Mouse (Mus musculus): ENCODE results near the gene Retreg1. TPM values are rescaled to one million over a fixed set of nuclear protein-coding genes. Genes with fewer than 3 reads are reported as not detected.

The Retreg1 gene
- polyA plus RNA-seq, 1 experiment from 2014 or later = 8.0 TPM

DNA sequence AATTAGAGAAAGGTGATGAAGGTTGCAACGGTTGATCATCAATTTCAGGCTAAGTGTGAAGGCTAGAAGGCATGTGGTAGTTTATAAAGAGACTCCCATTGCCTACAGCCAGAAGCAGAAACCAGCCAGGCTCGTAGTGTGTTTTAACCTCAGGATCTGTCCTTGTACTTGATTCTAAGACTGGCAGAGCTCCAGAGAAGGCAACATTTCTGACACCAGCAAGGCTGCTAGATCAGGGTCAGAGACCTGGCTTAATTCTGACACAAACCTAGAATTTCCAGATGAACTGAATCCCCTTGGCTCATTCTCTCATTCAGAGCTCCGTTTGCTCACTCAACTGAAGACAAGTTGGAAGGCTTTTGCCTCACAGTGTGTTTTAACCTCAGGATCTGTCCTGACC, 165.6 kb downstream of the Retreg1 start:
- Histone ChIP-seq H3K4me3 (ENCODE audit: low read depth, low read length) (no peak overlapping the region), H3K27me3 (replicated peaks; ENCODE audit: control insufficient read depth, insufficient read depth, low read length) (no peaks in the 10 kb centered on the region), H3K9ac (ENCODE audit: low read length) (no peak overlapping the region), H3K4me2 (ENCODE audit: low read length) (no peak overlapping the region), H3K9me3 (ENCODE audit: control insufficient read depth, low read length) (no peaks in the 10 kb centered on the region), H3K36me3 (ENCODE audit: control insufficient read depth, insufficient read depth, low read length) (no peaks in the 10 kb centered on the region), H3K4me1 (replicated peaks; ENCODE audit: control insufficient read depth, insufficient read depth, low read length) (no peaks in the 10 kb centered on the region), H3K27ac (ENCODE audit: low read depth) (no peak overlapping the region)
- ATAC-seq (replicated peaks; ENCODE audit: low FRiP score, low TSS enrichment, low read depth) (no peak), DNase-seq (ENCODE audit: low spot score) (no peak)
- WGBS = 84% methylated on average over 3 of the region's 3 CpGs

DNA sequence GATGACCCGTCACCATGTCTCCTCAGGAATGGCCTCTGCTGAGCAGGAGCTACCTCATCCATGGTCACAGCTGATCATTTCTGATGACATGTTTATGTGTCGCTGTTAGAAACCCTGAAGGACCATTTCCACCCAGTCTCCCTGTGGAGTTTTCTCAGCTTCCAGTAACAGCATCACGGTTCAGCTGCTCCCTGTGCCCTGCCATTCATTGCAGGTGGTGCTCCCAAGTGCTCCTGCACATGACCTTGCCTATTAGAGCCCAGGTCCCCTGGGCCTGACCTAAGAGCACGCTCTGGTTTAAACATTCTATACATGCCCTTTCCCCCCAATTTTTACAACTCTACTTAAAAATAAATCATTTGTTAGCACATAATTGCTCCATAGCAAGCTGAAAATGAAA, 169.9 kb downstream of the Retreg1 start:
- H3K9ac ChIP-seq (ENCODE audit: low read length) = no peak overlapping the region
- no peak overlapping the region for H3K4me3 ChIP-seq (ENCODE audit: low read depth, low read length)
- H3K4me2 ChIP-seq (ENCODE audit: low read length) = no peak overlapping the region
- H3K27me3 ChIP-seq (replicated peaks; ENCODE audit: control insufficient read depth, insufficient read depth, low read length) = no peaks in the 10 kb centered on the region
- no peaks in the 10 kb centered on the region for H3K4me1 ChIP-seq (replicated peaks; ENCODE audit: control insufficient read depth, insufficient read depth, low read length)
- no peak for ATAC-seq (replicated peaks; ENCODE audit: low FRiP score, low TSS enrichment, low read depth)
- H3K9me3 ChIP-seq (ENCODE audit: control insufficient read depth, low read length) = no peaks in the 10 kb centered on the region
- no peak overlapping the region for H3K27ac ChIP-seq (ENCODE audit: low read depth)
- no peak for DNase-seq (ENCODE audit: low spot score)
- H3K36me3 ChIP-seq (ENCODE audit: control insufficient read depth, insufficient read depth, low read length) = no peaks in the 10 kb centered on the region
- WGBS = 71% methylated on average over 4 of the region's 4 CpGs

DNA sequence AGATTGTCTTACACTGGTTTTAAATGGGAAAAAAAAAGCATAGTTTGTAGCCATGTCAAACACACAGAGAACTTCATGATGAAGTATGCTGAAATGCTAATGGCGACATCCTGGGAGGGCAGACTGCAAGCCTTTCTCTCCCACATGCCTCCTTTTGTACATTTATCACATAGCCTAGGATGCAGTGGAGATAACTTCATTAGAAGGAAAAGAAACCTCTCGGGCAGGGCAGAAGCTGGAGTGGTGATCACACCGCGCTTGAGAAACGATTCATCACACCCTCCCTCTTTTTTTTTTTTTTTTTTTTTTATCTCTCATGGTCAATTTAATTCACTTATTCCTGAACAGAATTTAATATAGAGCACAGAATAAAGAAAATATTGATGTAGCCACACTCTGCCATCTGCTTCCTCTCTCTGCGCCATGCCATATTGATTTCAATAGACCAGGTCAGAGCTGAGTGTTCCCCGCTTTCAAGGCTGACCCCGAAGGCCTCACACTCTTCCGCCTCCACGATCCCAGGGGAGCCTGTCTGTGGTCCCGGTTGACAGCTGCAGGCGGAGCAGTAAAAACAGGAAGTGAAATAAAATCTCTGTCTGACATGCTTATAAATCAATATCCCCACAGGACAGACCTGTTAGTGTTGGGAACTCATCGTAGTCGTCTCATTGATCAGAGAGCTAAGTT, 173.1 kb downstream of the Retreg1 start:
- no peak overlapping the region for H3K4me3 ChIP-seq (ENCODE audit: low read depth, low read length)
- no peaks in the 10 kb centered on the region for H3K9me3 ChIP-seq (ENCODE audit: control insufficient read depth, low read length)
- no peak overlapping the region for H3K27ac ChIP-seq (ENCODE audit: low read depth)
- ATAC-seq (replicated peaks; ENCODE audit: low FRiP score, low TSS enrichment, low read depth) = no peak
- H3K4me1 ChIP-seq (replicated peaks; ENCODE audit: control insufficient read depth, insufficient read depth, low read length) = no peaks in the 10 kb centered on the region
- no peak overlapping the region for H3K9ac ChIP-seq (ENCODE audit: low read length)
- no peak overlapping the region for H3K4me2 ChIP-seq (ENCODE audit: low read length)
- H3K36me3 ChIP-seq (ENCODE audit: control insufficient read depth, insufficient read depth, low read length) = no peaks in the 10 kb centered on the region
- 34% methylated on average over 14 of the region's 14 CpGs for WGBS
- H3K27me3 ChIP-seq (replicated peaks; ENCODE audit: control insufficient read depth, insufficient read depth, low read length) = no peaks in the 10 kb centered on the region
- DNase-seq (ENCODE audit: low spot score) = no peak

DNA sequence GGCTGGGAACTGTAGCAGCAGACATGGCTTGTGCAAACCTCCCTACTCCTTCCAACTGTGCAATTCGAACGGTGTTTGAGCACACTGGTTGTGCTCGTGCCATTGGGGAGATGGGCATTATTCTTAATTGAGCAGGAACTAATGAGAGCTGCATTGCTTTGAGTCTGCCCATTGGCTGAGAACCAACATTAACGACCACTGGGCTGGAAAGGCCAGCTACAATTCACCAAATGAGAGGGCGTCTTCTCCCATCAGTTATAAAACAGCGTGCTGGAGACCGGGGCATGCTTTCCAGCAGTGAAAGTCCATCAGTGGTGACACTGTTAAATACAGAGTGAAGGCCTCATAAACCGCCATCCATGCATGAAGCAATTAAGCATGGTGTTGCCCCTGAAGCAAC, 178.7 kb downstream of the Retreg1 start:
- H3K36me3 ChIP-seq (ENCODE audit: control insufficient read depth, insufficient read depth, low read length) = no peaks in the 10 kb centered on the region
- no peaks in the 10 kb centered on the region for H3K4me1 ChIP-seq (replicated peaks; ENCODE audit: control insufficient read depth, insufficient read depth, low read length)
- H3K27me3 ChIP-seq (replicated peaks; ENCODE audit: control insufficient read depth, insufficient read depth, low read length) = no peaks in the 10 kb centered on the region
- no peaks in the 10 kb centered on the region for H3K9me3 ChIP-seq (ENCODE audit: control insufficient read depth, low read length)
- H3K4me3 ChIP-seq (ENCODE audit: low read depth, low read length) = no peak overlapping the region
- no peak for DNase-seq (ENCODE audit: low spot score)
- ATAC-seq (replicated peaks; ENCODE audit: low FRiP score, low TSS enrichment, low read depth) = no peak
- no peak overlapping the region for H3K9ac ChIP-seq (ENCODE audit: low read length)
- H3K27ac ChIP-seq (ENCODE audit: low read depth) = no peak overlapping the region
- WGBS = 75% methylated on average over 8 of the region's 8 CpGs
- H3K4me2 ChIP-seq (ENCODE audit: low read length) = no peak overlapping the region

GRCm38 (mm10) chr15:26022636-26023035, 179.7 kb downstream of the Retreg1 start:
- DNase-seq (ENCODE audit: low spot score) = no peak
- Histone ChIP-seq H3K9me3 (ENCODE audit: control insufficient read depth, low read length) (no peaks in the 10 kb centered on the region), H3K27ac (ENCODE audit: low read depth) (no peak overlapping the region), H3K4me3 (ENCODE audit: low read depth, low read length) (no peak overlapping the region), H3K4me1 (replicated peaks; ENCODE audit: control insufficient read depth, insufficient read depth, low read length) (no peaks in the 10 kb centered on the region), H3K9ac (ENCODE audit: low read length) (no peak overlapping the region), H3K36me3 (ENCODE audit: control insufficient read depth, insufficient read depth, low read length) (no peaks in the 10 kb centered on the region), H3K27me3 (replicated peaks; ENCODE audit: control insufficient read depth, insufficient read depth, low read length) (no peaks in the 10 kb centered on the region), H3K4me2 (ENCODE audit: low read length) (no peak overlapping the region)
- WGBS = 85% methylated on average over 5 of the region's 5 CpGs
- ATAC-seq (replicated peaks; ENCODE audit: low FRiP score, low TSS enrichment, low read depth) = no peak

Small RNAs within 50 kb of the gene (microRNA-seq; reads per million reads assigned to microRNA genes)
- gene Mir7212 = not detected

Other genes with a start within 250 kb of the Retreg1 start
- 32.5 and 35.5 TPM in 2 replicates for gene Myo10, start 220.7 kb upstream of the Retreg1 start, polyA plus RNA-seq (2014; fragmentation: Nextera tagmentation; extraction: Ambion mirVana)
- 30.4 and 31.5 TPM in 2 replicates for gene Zfp622, start 141.2 kb downstream of the Retreg1 start, polyA plus RNA-seq (2014; fragmentation: Nextera tagmentation; extraction: Ambion mirVana)